Mouse (Mus musculus) forebrain, embryonic 13.5 days (tissue): Measurements from ENCODE around the gene Rundc3a. TPM values are rescaled to one million over a fixed set of nuclear protein-coding genes. Genes with fewer than 3 reads are reported as not detected.
A peak's percentile ranks its signal among the peaks of the same experiment; 100 is the strongest.
"Not testable (repeated sequence)": the region's sequence is repeated elsewhere in the genome, so short reads cannot be mapped to it uniquely, and the experiment has no call there.

Experiments used
- ATAC-seq: fragments of 200-750 bp; cut with Nextera tagmentation; 2 replicates; pipeline ENCODE4 v1.8.0; 2017
- H3K27ac ChIP-seq: fragments of 300-500 bp; sonication (generic); 2 replicates; pipeline ENCODE4 v1.5.1; 2015; ENCODE audit warnings: inconsistent platforms, mild to moderate bottlenecking, moderate library complexity
- H3K27me3 ChIP-seq: fragments of 300-500 bp; sonication (generic); 2 replicates; pipeline ENCODE4 v1.6.1; 2015; ENCODE audit warnings: mild to moderate bottlenecking, inconsistent platforms
- H3K36me3 ChIP-seq: fragments of 300-500 bp; sonication (generic); 2 replicates; pipeline ENCODE4 v1.6.1; 2015; ENCODE audit warnings: mild to moderate bottlenecking, inconsistent platforms; ENCODE audit not compliant: poor library complexity, severe bottlenecking
- H3K4me1 ChIP-seq: fragments of 300-500 bp; sonication (generic); 2 replicates; pipeline ENCODE4 v1.6.1; 2015; ENCODE audit warnings: inconsistent platforms
- H3K4me2 ChIP-seq: fragments of 300-500 bp; sonication (generic); 2 replicates; pipeline ENCODE4 v1.6.1; 2015; ENCODE audit warnings: inconsistent platforms, mild to moderate bottlenecking, moderate library complexity
- H3K4me3 ChIP-seq: fragments of 300-500 bp; sonication (generic); 2 replicates; pipeline ENCODE4 v1.5.1; 2015; ENCODE audit warnings: mild to moderate bottlenecking, inconsistent platforms
- H3K9ac ChIP-seq: fragments of 300-500 bp; sonication (generic); 2 replicates; pipeline ENCODE4 v1.6.1; 2015; ENCODE audit warnings: mild to moderate bottlenecking, inconsistent platforms
- H3K9me3 ChIP-seq: fragments of 300-500 bp; sonication (generic); replicated peaks from 2 replicates; pipeline ENCODE4 v1.6.1; 2016; ENCODE audit warnings: inconsistent platforms
- WGBS: fragments of 180-500 bp; shearing (Covaris S2); methylation state at CpG from one replicate; pipeline ENCODE4 v1.1.7; 2015; 5-methylcytosine and 5-hydroxymethylcytosine counted together
- polyA plus RNA-seq: library from polyadenylated mRNA; unstranded; fragments of >200 nt; fragmentation: Nextera tagmentation; extraction: Ambion mirVana; gene quantifications from 2 replicates; pipeline ENCODE4 v1.2.1, GENCODE M21; 2015

Rundc3a gene
- polyA plus RNA-seq, 1 experiment from 2014 or later = 94.8 TPM

DNA sequence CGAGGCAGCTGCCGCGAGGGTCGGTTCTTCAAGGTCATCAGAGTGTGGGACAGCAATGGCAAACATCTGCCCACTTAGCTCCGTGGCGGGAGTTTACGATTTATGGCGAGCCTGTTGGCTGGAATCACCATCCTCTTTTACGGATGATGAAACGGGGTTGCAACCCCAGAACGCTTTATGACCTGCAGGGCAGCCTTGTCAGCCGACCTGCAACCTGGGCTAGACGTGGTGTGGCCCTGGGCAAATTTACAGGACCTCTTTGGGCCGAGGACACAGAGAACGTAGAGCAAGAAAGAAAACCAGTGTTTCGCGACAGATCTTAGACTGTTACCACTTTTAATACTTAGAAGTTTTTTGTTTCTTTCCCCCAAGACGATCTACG is 14.6 kb downstream of the Rundc3a start, which contains the start of gene Slc25a39:
TSS of gene Slc25a39 (minus strand) at position 113 of the 382 bp plus-strand sequence.
- Histone ChIP-seq H3K27me3 (no peaks in the 10 kb centered on the region), H3K4me2 (peak within 1 kb of the TSS; percentile 80), H3K4me3 (peak within 1 kb of the TSS; percentile 77), H3K4me1 (peaks cover 33% of the 10 kb centered on the region), H3K36me3 (peaks cover 22% of the 10 kb centered on the region), H3K27ac (peak within 1 kb of the TSS; percentile 79), H3K9me3 (no peaks in the 10 kb centered on the region), H3K9ac (peak within 1 kb of the TSS; percentile 83)
- 1% methylated on average over 19 of the region's 19 CpGs for WGBS
- ATAC-seq = no peak

DNA sequence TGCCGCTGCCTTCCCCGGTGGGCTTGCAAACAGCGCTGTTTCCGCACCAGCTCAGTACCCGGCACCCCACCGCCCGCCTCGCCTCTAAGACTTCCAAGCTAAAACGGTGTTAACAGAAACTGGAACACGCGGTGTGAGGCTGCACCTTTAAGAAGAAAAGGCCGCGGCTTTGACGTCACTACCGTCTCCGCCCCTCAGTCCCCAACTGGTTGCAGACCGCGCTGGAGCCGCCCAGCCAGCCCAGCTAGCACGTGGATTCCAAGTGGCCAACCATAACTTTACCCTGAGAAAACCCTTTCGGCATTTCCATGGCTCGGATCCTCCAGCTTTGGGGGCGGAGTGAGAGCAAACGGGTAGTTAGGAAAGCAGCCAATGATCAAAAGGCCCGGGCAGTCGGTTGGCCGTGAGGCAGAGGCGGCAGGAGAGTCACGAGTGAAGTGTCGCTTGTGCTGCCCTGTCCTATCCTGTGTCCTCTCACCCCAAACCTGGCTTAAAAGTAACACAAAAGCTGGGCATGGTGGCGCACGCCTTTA is 15.2 kb downstream of the Rundc3a start:
- H3K4me3 ChIP-seq = peak overlapping the region; percentile 77
- peak overlapping the region; percentile 80 for H3K4me2 ChIP-seq
- no peaks in the 10 kb centered on the region for H3K27me3 ChIP-seq
- no peaks in the 10 kb centered on the region for H3K9me3 ChIP-seq
- peak overlapping the region; percentile 83; the same call in 1 of the 2 replicates for H3K9ac ChIP-seq
- peak; percentile 95 for ATAC-seq
- 0% methylated on average over 32 of the region's 32 CpGs for WGBS
- H3K4me1 ChIP-seq = peaks cover 33% of the 10 kb centered on the region
- H3K27ac ChIP-seq = peak overlapping the region; percentile 79
- H3K36me3 ChIP-seq = peaks cover 16% of the 10 kb centered on the region

GRCm38 (mm10) chr11:102408888-102409794 is 15.9 kb downstream of the Rundc3a start:
- no peaks in the 10 kb centered on the region for H3K27me3 ChIP-seq
- H3K36me3 ChIP-seq = peaks cover 9% of the 10 kb centered on the region
- no peak overlapping the region for H3K9ac ChIP-seq
- H3K27ac ChIP-seq = peak overlapping the region; percentile 57
- no peaks in the 10 kb centered on the region for H3K9me3 ChIP-seq
- H3K4me3 ChIP-seq = peak overlapping the region; percentile 77
- WGBS = 42% methylated on average over 15 of the region's 15 CpGs
- H3K4me1 ChIP-seq = peaks cover 33% of the 10 kb centered on the region
- no peak for ATAC-seq
- peak overlapping the region; percentile 80 for H3K4me2 ChIP-seq

DNA sequence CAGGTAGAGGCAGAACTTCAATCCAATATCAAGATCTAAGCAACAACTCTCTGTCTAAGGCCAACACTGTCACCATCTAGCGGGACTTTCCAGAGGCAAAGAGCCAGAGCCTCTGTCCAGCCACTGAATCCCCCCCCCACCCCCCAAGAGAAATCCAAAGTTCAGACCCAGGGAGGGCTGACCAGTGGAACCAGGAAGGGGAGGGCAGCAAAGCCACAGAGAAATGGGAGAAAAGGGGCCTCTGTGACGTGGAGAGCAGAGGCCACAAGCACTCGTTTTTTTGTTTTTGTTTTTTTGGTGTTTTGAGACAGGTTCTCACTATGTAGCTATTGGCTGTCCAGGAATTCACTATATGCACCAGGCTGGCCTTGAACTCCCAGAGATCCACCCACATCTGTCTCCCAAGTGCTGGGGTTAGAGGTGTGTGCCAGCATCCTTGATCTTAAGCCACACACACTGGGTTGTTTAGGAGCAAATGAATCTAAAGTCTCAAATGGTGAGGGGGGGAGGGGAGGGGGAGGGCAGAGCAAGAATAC is 16.7 kb downstream of the Rundc3a start:
- no peaks in the 10 kb centered on the region for H3K9me3 ChIP-seq
- no peak for ATAC-seq
- H3K4me2 ChIP-seq = no peak overlapping the region
- H3K27ac ChIP-seq = no peak overlapping the region
- H3K9ac ChIP-seq = no peak overlapping the region
- 78% methylated on average over 3 of the region's 3 CpGs for WGBS
- peaks cover 2% of the 10 kb centered on the region; the same call in 1 of the 2 replicates for H3K36me3 ChIP-seq
- no peak overlapping the region for H3K4me3 ChIP-seq
- no peaks in the 10 kb centered on the region for H3K27me3 ChIP-seq
- H3K4me1 ChIP-seq = peaks cover 28% of the 10 kb centered on the region

DNA sequence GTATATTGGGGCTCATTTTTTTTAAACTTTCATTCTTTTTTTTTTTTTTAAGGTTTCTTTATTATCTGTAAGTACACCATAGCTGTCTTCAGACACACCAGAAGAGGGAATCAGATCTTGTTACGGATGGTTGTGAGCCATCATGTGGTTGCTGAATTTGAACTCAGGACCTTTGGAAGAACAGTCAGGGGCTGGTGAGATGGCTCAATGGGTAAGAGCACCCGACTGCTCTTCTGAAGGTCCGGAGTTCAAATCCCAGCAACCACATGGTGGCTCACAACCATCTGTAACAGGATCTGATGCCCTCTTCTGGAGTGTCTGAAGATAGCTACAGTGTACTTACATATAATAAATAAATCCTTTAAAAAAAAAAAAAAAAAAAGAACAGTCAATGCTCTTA is 17.1 kb downstream of the Rundc3a start:
- not testable (repeated sequence) for H3K4me2 ChIP-seq

GRCm38 (mm10) chr11:102411061-102411460 is 17.9 kb downstream of the Rundc3a start:
- H3K4me3 ChIP-seq = no peak overlapping the region
- no peak for ATAC-seq
- no peaks in the 10 kb centered on the region for H3K36me3 ChIP-seq
- no peaks in the 10 kb centered on the region for H3K27me3 ChIP-seq
- no peaks in the 10 kb centered on the region for H3K9me3 ChIP-seq
- peaks cover 16% of the 10 kb centered on the region for H3K4me1 ChIP-seq
- no peak overlapping the region for H3K9ac ChIP-seq
- WGBS = 78% methylated on average over 3 of the region's 3 CpGs
- H3K27ac ChIP-seq = no peak overlapping the region
- H3K4me2 ChIP-seq = no peak overlapping the region

More for the DNA sequence above, 17.1 kb downstream of the Rundc3a start:
- not testable (repeated sequence) for H3K9me3 ChIP-seq, H3K36me3 ChIP-seq, H3K27me3 ChIP-seq, ATAC-seq, H3K27ac ChIP-seq, H3K4me3 ChIP-seq, H3K9ac ChIP-seq
- WGBS = 88% methylated on average over 3 of the region's 3 CpGs
- peaks cover 23% of the 10 kb centered on the region for H3K4me1 ChIP-seq

DNA sequence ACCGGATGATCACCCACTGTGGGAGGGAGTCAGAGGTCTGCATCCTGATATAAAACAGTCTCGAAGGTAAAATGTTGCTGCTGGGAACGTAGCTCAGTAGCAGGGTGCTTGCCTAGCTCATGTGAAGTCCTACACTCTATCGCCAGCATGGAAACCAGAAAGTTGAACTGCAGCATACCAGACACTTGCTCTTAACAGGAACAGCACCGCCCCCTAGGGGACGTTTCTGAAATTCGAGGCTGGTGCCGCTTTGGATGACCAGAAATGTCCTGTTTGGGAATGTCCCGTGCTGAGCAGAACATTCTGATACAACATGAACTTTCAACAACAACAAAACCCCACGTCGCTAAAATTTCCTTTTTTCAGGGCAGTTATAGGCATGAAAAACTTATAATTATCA is 18.5 kb downstream of the Rundc3a start:
- H3K4me1 ChIP-seq = peaks cover 10% of the 10 kb centered on the region
- no peak overlapping the region for H3K4me3 ChIP-seq
- 5% methylated on average over 11 of the region's 11 CpGs for WGBS
- no peaks in the 10 kb centered on the region for H3K36me3 ChIP-seq
- no peak overlapping the region for H3K27ac ChIP-seq
- no peaks in the 10 kb centered on the region for H3K27me3 ChIP-seq
- no peak overlapping the region for H3K4me2 ChIP-seq
- no peaks in the 10 kb centered on the region for H3K9me3 ChIP-seq
- H3K9ac ChIP-seq = no peak overlapping the region
- ATAC-seq = no peak

DNA sequence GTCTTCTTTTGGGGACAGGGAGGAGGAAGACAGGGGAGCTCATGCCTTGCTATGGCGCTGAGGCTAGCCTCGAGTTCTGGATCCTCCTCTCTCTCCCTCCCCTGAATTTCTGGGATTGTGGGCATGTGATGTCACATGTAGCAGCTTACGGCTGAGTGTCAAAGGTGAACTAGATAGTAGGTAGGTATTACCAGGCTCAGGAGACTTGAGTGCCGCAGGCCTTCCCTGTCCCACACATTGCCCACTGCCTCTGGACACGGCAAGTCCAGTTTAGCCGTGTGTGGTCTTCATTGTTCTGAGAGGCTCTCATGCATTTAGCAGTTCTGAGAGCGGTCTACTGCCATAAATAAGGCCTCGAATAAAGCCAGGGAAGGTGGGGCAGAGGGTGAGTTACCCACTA is 19.9 kb downstream of the Rundc3a start:
- H3K27ac ChIP-seq = no peak overlapping the region
- ATAC-seq = no peak
- no peaks in the 10 kb centered on the region for H3K27me3 ChIP-seq
- H3K4me1 ChIP-seq = peaks cover 2% of the 10 kb centered on the region; the same call in 1 of the 2 replicates
- no peak overlapping the region for H3K4me3 ChIP-seq
- 78% methylated on average over 8 of the region's 8 CpGs for WGBS
- no peaks in the 10 kb centered on the region for H3K36me3 ChIP-seq
- H3K9ac ChIP-seq = no peak overlapping the region
- no peak overlapping the region for H3K4me2 ChIP-seq
- no peaks in the 10 kb centered on the region for H3K9me3 ChIP-seq

- Histone ChIP-seq H3K4me1 (no peaks in the 10 kb centered on the region), H3K4me3 (no peak overlapping the region), H3K4me2 (no peak overlapping the region), H3K9me3 (peaks cover 3% of the 10 kb centered on the region; the same call in 1 of the 2 replicates), H3K27me3 (no peaks in the 10 kb centered on the region), H3K9ac (no peak overlapping the region), H3K27ac (no peak overlapping the region), H3K36me3 (no peaks in the 10 kb centered on the region)
- no peak for ATAC-seq
- WGBS = 74% methylated on average over 10 of the region's 10 CpGs
These were observed 22.0 kb downstream of the Rundc3a start for GRCm38 (mm10) chr11:102415034-102415802.

GRCm38 (mm10) chr11:102417160-102417559 is 24.0 kb downstream of the Rundc3a start:
- no peak overlapping the region for H3K27ac ChIP-seq
- no peak for ATAC-seq
- peaks cover 3% of the 10 kb centered on the region; the same call in 1 of the 2 replicates for H3K9me3 ChIP-seq
- no peaks in the 10 kb centered on the region for H3K36me3 ChIP-seq
- 85% methylated on average over 1 of the region's 1 CpGs for WGBS
- H3K4me3 ChIP-seq = no peak overlapping the region
- H3K27me3 ChIP-seq = no peaks in the 10 kb centered on the region
- no peaks in the 10 kb centered on the region for H3K4me1 ChIP-seq
- no peak overlapping the region for H3K4me2 ChIP-seq
- H3K9ac ChIP-seq = no peak overlapping the region

GRCm38 (mm10) chr11:102418887-102419286 is 25.7 kb downstream of the Rundc3a start:
- Histone ChIP-seq H3K27ac (no peak overlapping the region), H3K9me3 (peaks cover 3% of the 10 kb centered on the region; the same call in 1 of the 2 replicates), H3K4me2 (no peak overlapping the region), H3K4me3 (no peak overlapping the region), H3K9ac (no peak overlapping the region), H3K4me1 (no peaks in the 10 kb centered on the region), H3K27me3 (no peaks in the 10 kb centered on the region), H3K36me3 (no peaks in the 10 kb centered on the region)
- no peak for ATAC-seq
